Mouse (Mus musculus) heart, postnatal 14 days (tissue): ENCODE measurements at regions not wholly inside any gene's neighbourhood (a gene's known extent, or its start where the extent isn't known, plus 50 kb on each side); places are given as distances from the start of the nearest gene placed in this dataset.

ENCODE experiments used
- DNase-seq, 2 experiments: peaks; one replicate each; pipeline ENCODE4 v3.0.0; 2021 to 2022
- intact Hi-C: fragments of 180-260 bp; cut with DNase I; formaldehyde crosslinking; loops from one replicate; pipeline ENCODE4 v1.15.1; 2025

- intact Hi-C loops: no loop called here
- DNase-seq: no peak
Observed at GRCm38 (mm10) chr4:96968545-96969164, 183.7 kb upstream of the Gm12695 start.
